In the genomic region with DNA sequence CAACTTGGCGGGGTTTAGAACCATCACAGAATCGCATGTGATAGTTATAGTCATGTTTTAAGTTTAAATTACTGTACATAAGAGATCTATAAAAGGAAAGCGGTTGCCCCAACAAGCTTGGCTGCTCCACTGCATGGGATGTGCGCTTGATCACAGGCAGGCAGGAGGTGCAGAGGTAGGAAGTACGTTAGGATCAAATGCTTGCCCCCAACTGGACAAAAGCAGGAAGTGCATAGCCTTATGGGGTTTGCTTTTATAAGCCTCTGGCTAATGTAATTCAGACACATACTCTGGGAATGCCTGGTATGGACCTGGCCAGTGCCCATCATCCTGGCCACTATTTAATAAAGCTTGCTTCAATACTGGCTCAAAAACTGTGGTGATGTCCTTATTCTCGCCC, we compare ENCODE assay signal across 15 mouse cellular contexts. TPM values are rescaled to one million over a fixed set of nuclear protein-coding genes. Genes with fewer than 3 reads are reported as not detected.
DNase-seq lines count a peak whose midpoint lies in the region; ATAC-seq and TF ChIP-seq lines count a peak whose summit lies in the region.
"Had no signal": no experiment of that assay in that cellular context is flagged by ENCODE, and none has a peak within 500 bp of the region (broad histone marks: within the 10 kb centered on the region; RNA-seq: fewer than 3 reads in every experiment).

No protein-coding gene starts in this region.

- no peak overlapping the region for H3K9ac ChIP-seq in intestine, postnatal 0 days (ENCODE audit: low read depth, low read length)
- no peak overlapping the region for H3K9ac ChIP-seq in intestine, embryonic 15.5 days
- H3K9ac ChIP-seq in lung, embryonic 14.5 days = no peak overlapping the region
- H3K9ac ChIP-seq in stomach, postnatal 0 days (ENCODE audit: low read length) = no peak overlapping the region
- H3K9ac ChIP-seq: liver, embryonic 13.5 days had no signal

- no peak overlapping the region for H3K27ac ChIP-seq in intestine, postnatal 0 days (ENCODE audit: low read depth, low read length)
- no peak overlapping the region for H3K27ac ChIP-seq in intestine, embryonic 15.5 days
- no peak overlapping the region for H3K27ac ChIP-seq in lung, embryonic 14.5 days (ENCODE audit: low read depth)
- no peak overlapping the region for H3K27ac ChIP-seq in stomach, postnatal 0 days (replicated peaks)
- H3K27ac ChIP-seq in cerebellum, adult 2 months (ENCODE audit: insufficient read depth, low read length) = no peak overlapping the region
- H3K27ac ChIP-seq: liver, embryonic 13.5 days had no signal

- no peaks in the 10 kb centered on the region for H3K9me3 ChIP-seq in intestine, postnatal 0 days (ENCODE audit: control insufficient read depth)
- no peaks in the 10 kb centered on the region for H3K9me3 ChIP-seq in intestine, embryonic 15.5 days
- H3K9me3 ChIP-seq in lung, embryonic 14.5 days (ENCODE audit: low read depth, low read length) = no peaks in the 10 kb centered on the region
- no peaks in the 10 kb centered on the region for H3K9me3 ChIP-seq in stomach, postnatal 0 days (ENCODE audit: control insufficient read depth, low read length)
- H3K9me3 ChIP-seq: liver, embryonic 13.5 days had no signal

- peak; percentile 58 for TF ChIP-seq CTCF in intestine, postnatal 0 days (IDR thresholded peaks at IDR 0.05; ENCODE audit: low read depth)
- peak; percentile 45 for TF ChIP-seq CTCF in lung, embryonic 14.5 days (IDR thresholded peaks at IDR 0.05; ENCODE audit: low read depth)
- peak; percentile 53 for TF ChIP-seq CTCF in stomach, postnatal 0 days (IDR thresholded peaks at IDR 0.05; ENCODE audit: low read depth)
- no peak for TF ChIP-seq CTCF in cerebellum, adult 2 months (IDR thresholded peaks at IDR 0.05; ENCODE audit: borderline replicate concordance, insufficient read depth, low read depth, low read length)

- no peaks in the 10 kb centered on the region for H3K36me3 ChIP-seq in intestine, postnatal 0 days (ENCODE audit: control insufficient read depth, insufficient read depth)
- no peaks in the 10 kb centered on the region for H3K36me3 ChIP-seq in intestine, embryonic 15.5 days
- no peaks in the 10 kb centered on the region for H3K36me3 ChIP-seq in lung, embryonic 14.5 days (ENCODE audit: insufficient read depth)
- H3K36me3 ChIP-seq in stomach, postnatal 0 days (ENCODE audit: control insufficient read depth, insufficient read depth, low read length) = no peaks in the 10 kb centered on the region
- H3K36me3 ChIP-seq: liver, embryonic 13.5 days had no signal

- TF ChIP-seq EP300 in stomach, postnatal 0 days (optimal IDR thresholded peaks at IDR 0.05) = no peak

- H3K4me2 ChIP-seq in intestine, postnatal 0 days (replicated peaks; ENCODE audit: low read depth) = no peak overlapping the region
- no peak overlapping the region for H3K4me2 ChIP-seq in intestine, embryonic 15.5 days (replicated peaks)
- no peak overlapping the region for H3K4me2 ChIP-seq in lung, embryonic 14.5 days
- H3K4me2 ChIP-seq in stomach, postnatal 0 days (replicated peaks; ENCODE audit: low read depth) = no peak overlapping the region
- H3K4me2 ChIP-seq: liver, embryonic 13.5 days had no signal

- ATAC-seq in intestine, postnatal 0 days = no peak
- ATAC-seq in intestine, embryonic 15.5 days = no peak
- no peak for ATAC-seq in lung, embryonic 14.5 days (ENCODE audit: insufficient read depth)
- ATAC-seq in stomach, postnatal 0 days (ENCODE audit: low FRiP score, low TSS enrichment) = no peak
- ATAC-seq: CD4-positive, CD25-positive, alpha-beta regulatory T cell, adult 4 months had no signal

- H3K27me3 ChIP-seq in intestine, postnatal 0 days (replicated peaks; ENCODE audit: control insufficient read depth, insufficient read depth, low read length) = no peaks in the 10 kb centered on the region
- H3K27me3 ChIP-seq in intestine, embryonic 15.5 days (replicated peaks) = no peaks in the 10 kb centered on the region
- H3K27me3 ChIP-seq in lung, embryonic 14.5 days (ENCODE audit: insufficient read depth, low read length) = no peaks in the 10 kb centered on the region
- H3K27me3 ChIP-seq in stomach, postnatal 0 days (ENCODE audit: control insufficient read depth, insufficient read depth, low read length) = no peaks in the 10 kb centered on the region
- H3K27me3 ChIP-seq in cerebellum, adult 2 months (ENCODE audit: control insufficient read depth, insufficient read depth, low read length) = no peaks in the 10 kb centered on the region
- H3K27me3 ChIP-seq: liver, embryonic 13.5 days had no signal

- H3K4me3 ChIP-seq in intestine, postnatal 0 days (ENCODE audit: low read depth, low read length) = no peak overlapping the region
- no peak overlapping the region for H3K4me3 ChIP-seq in intestine, embryonic 15.5 days (replicated peaks)
- H3K4me3 ChIP-seq in lung, embryonic 14.5 days (ENCODE audit: low read depth, low read length) = no peak overlapping the region
- no peak overlapping the region for H3K4me3 ChIP-seq in stomach, postnatal 0 days (ENCODE audit: low read depth, low read length)
- H3K4me3 ChIP-seq in cerebellum, adult 2 months (replicated peaks; ENCODE audit: insufficient read depth, low read depth, low read length) = no peak overlapping the region
- H3K4me3 ChIP-seq: liver, embryonic 13.5 days had no signal

- 72% methylated on average over 6 of the region's 6 CpGs for WGBS in intestine, postnatal 0 days
- 69% methylated on average over 6 of the region's 6 CpGs for WGBS in intestine, embryonic 15.5 days
- 59% methylated on average over 6 of the region's 6 CpGs for WGBS in lung, embryonic 14.5 days
- 62% methylated on average over 6 of the region's 6 CpGs for WGBS in stomach, postnatal 0 days
- WGBS in cerebellum, adult 2 months = 79% methylated on average over 6 of the region's 6 CpGs

- no peak for TF ChIP-seq POLR2A in cerebellum, adult 2 months (IDR thresholded peaks at IDR 0.05; ENCODE audit: borderline replicate concordance, insufficient read depth, low read length)

- DNase-seq in lung, embryonic 14.5 days = no peak
- no peak for DNase-seq in lung, postnatal 36 days
- peak; percentile 69 for DNase-seq in R1 (ENCODE audit: low read depth, low spot score)
- no peak for DNase-seq in stomach, postnatal 0 days (ENCODE audit: low spot score)
- no peak for DNase-seq in layer of hippocampus, adult 8-10 months (ENCODE audit: low spot score in 2 of 2)
- DNase-seq in cerebellum, adult 2 months = no peak
- DNase-seq: cerebellum, adult 11 months; heart, postnatal 4 days; liver, embryonic 13.5 days had no signal

- peaks cover 3% of the 10 kb centered on the region; the same call in 1 of the 2 replicates for H3K4me1 ChIP-seq in intestine, postnatal 0 days (replicated peaks; ENCODE audit: control insufficient read depth, insufficient read depth, low read length)
- peaks cover 4% of the 10 kb centered on the region for H3K4me1 ChIP-seq in intestine, embryonic 15.5 days (replicated peaks)
- H3K4me1 ChIP-seq in lung, embryonic 14.5 days (ENCODE audit: insufficient read depth) = 0 out of 2 replicates have a peak, but pooled peaks cover 2% of the 10 kb centered on the region
- no peaks in the 10 kb centered on the region; the same call in 1 of the 2 replicates for H3K4me1 ChIP-seq in stomach, postnatal 0 days (replicated peaks; ENCODE audit: control insufficient read depth, insufficient read depth)
- no peaks in the 10 kb centered on the region for H3K4me1 ChIP-seq in cerebellum, adult 2 months (ENCODE audit: control insufficient read depth, insufficient read depth, low read length)

RNA-seq across cellular contexts. Expression of a gene that starts 17.5 kb away (rescaled TPM):
- 0.70 and 1.1 TPM in 2 replicates for polyA plus RNA-seq in intestine, postnatal 0 days (2015; fragmentation: Nextera tagmentation; extraction: Ambion mirVana)
- 2.5 and 2.8 TPM in 2 replicates for polyA plus RNA-seq in intestine, embryonic 15.5 days (2015; fragmentation: Nextera tagmentation; extraction: Ambion mirVana)
- 4.5 and 5.2 TPM in 2 replicates for polyA plus RNA-seq in lung, embryonic 14.5 days (2014; fragmentation: Nextera tagmentation; extraction: Ambion mirVana)
- polyA plus RNA-seq in stomach, postnatal 0 days (2015; fragmentation: Nextera tagmentation; extraction: Ambion mirVana) = 1.5 and 2.0 TPM in 2 replicates
- total RNA-seq in layer of hippocampus, adult 8-10 months (2022) = 100 to 1,000 TPM; 111 to 121 (median 115) TPM
- 34.9 and 41.8 TPM in 2 replicates for polyA plus RNA-seq in cerebellum, adult 2 months (2012; rRNA removed)

RNA-seq across cellular contexts. Expression of a gene that starts 48.8 kb away (rescaled TPM):
- polyA plus RNA-seq in intestine, postnatal 0 days (2015; fragmentation: Nextera tagmentation; extraction: Ambion mirVana) = 0.57 and 0.67 TPM in 2 replicates
- 2.1 and 2.8 TPM in 2 replicates for polyA plus RNA-seq in intestine, embryonic 15.5 days (2015; fragmentation: Nextera tagmentation; extraction: Ambion mirVana)
- polyA plus RNA-seq in lung, embryonic 14.5 days (2014; fragmentation: Nextera tagmentation; extraction: Ambion mirVana) = 3.8 and 5.0 TPM in 2 replicates
- 4.7 and 6.4 TPM in 2 replicates for polyA plus RNA-seq in stomach, postnatal 0 days (2015; fragmentation: Nextera tagmentation; extraction: Ambion mirVana)
- total RNA-seq in layer of hippocampus, adult 8-10 months (2022) = 10 to 100 TPM in 3 of 4 experiments, 1 to 10 TPM in 1; 9.6 to 30.4 (median 20.8) TPM
- polyA plus RNA-seq in cerebellum, adult 2 months (2012; rRNA removed) = 69.3 and 72.0 TPM in 2 replicates

RNA-seq across cellular contexts. Expression of a gene that starts 54.5 kb away (rescaled TPM):
- polyA plus RNA-seq in intestine, postnatal 0 days (2015; fragmentation: Nextera tagmentation; extraction: Ambion mirVana) = 1.8 and 1.9 TPM in 2 replicates
- polyA plus RNA-seq in intestine, embryonic 15.5 days (2015; fragmentation: Nextera tagmentation; extraction: Ambion mirVana) = 2.4 and 3.2 TPM in 2 replicates
- polyA plus RNA-seq in lung, embryonic 14.5 days (2014; fragmentation: Nextera tagmentation; extraction: Ambion mirVana) = 0.12 and 0.32 TPM in 2 replicates
- 1.5 and 1.7 TPM in 2 replicates for polyA plus RNA-seq in stomach, postnatal 0 days (2015; fragmentation: Nextera tagmentation; extraction: Ambion mirVana)
- 100 to 1,000 TPM; 118 to 128 (median 123) TPM for total RNA-seq in layer of hippocampus, adult 8-10 months (2022)
- polyA plus RNA-seq in cerebellum, adult 2 months (2012; rRNA removed) = 51.7 and 71.0 TPM in 2 replicates
- total RNA-seq: heart, adult 8-10 months; megakaryocyte, adult 5-6 weeks; monocyte, adult 5-6 weeks had no signal
- polyA plus RNA-seq: CD4-positive, CD25-positive, alpha-beta regulatory T cell, adult 4 months had no signal

Comparison
In these comparisons a context has a peak if more than half of its experiments do, and no peak if none do; other contexts are left out.
1. RNA of a gene that starts 54.5 kb away (polyA plus RNA-seq): 51.7 to 71.0 TPM in cerebellum, adult 2 months; 2.4 to 3.2 TPM in intestine, embryonic 15.5 days, 1.8 to 1.9 TPM in intestine, postnatal 0 days, 1.5 to 1.7 TPM in stomach, postnatal 0 days and 0.12 to 0.32 TPM in lung, embryonic 14.5 days; every median in the first group is over 10 times any median in the second.